Mouse (Mus musculus) neural tube, embryonic 13.5 days (tissue): ENCODE data around the gene Arhgap25. TPM values are rescaled to one million over a fixed set of nuclear protein-coding genes. Genes with fewer than 3 reads are reported as not detected.

Experiments
- ATAC-seq: fragments of 200-750 bp; cut with Nextera tagmentation; 2 replicates; pipeline ENCODE4 v1.8.0; 2017; ENCODE audit warnings: low read depth, mild to moderate bottlenecking, moderate TSS enrichment, moderate library complexity
- H3K27ac ChIP-seq: fragments of 300-500 bp; sonication (generic); replicated peaks from 2 replicates; pipeline ENCODE4 v1.5.1; 2015; ENCODE audit warnings: moderate library complexity, mild to moderate bottlenecking, inconsistent platforms
- H3K27me3 ChIP-seq: fragments of 300-500 bp; sonication (generic); 2 replicates; pipeline ENCODE4 v1.6.1; 2015; ENCODE audit warnings: mild to moderate bottlenecking, inconsistent platforms
- H3K36me3 ChIP-seq: fragments of 300-500 bp; sonication (generic); 2 replicates; pipeline ENCODE4 v1.6.1; 2015; ENCODE audit warnings: mild to moderate bottlenecking, inconsistent platforms
- H3K4me1 ChIP-seq: fragments of 300-500 bp; sonication (generic); replicated peaks from 2 replicates; pipeline ENCODE4 v1.6.1; 2015; ENCODE audit warnings: inconsistent platforms
- H3K4me2 ChIP-seq: fragments of 300-500 bp; sonication (generic); 2 replicates; pipeline ENCODE4 v1.6.1; 2015; ENCODE audit warnings: inconsistent platforms, mild to moderate bottlenecking, moderate library complexity
- H3K4me3 ChIP-seq: fragments of 300-500 bp; sonication (generic); 2 replicates; pipeline ENCODE4 v1.5.1; 2015; ENCODE audit warnings: mild to moderate bottlenecking, inconsistent platforms
- H3K9ac ChIP-seq: fragments of 300-500 bp; sonication (generic); 2 replicates; pipeline ENCODE4 v1.6.1; 2015; ENCODE audit warnings: moderate library complexity, mild to moderate bottlenecking, inconsistent platforms
- H3K9me3 ChIP-seq: fragments of 300-500 bp; sonication (generic); 2 replicates; pipeline ENCODE4 v1.6.1; 2016; ENCODE audit warnings: inconsistent platforms
- WGBS: fragments of 180-500 bp; shearing (Covaris S2); methylation state at CpG from one replicate; pipeline ENCODE4 v1.1.7; 2015; 5-methylcytosine and 5-hydroxymethylcytosine counted together
- polyA plus RNA-seq: library from polyadenylated mRNA; unstranded; fragments of >200 nt; fragmentation: Nextera tagmentation; extraction: Ambion mirVana; gene quantifications from 2 replicates; pipeline ENCODE4 v1.2.1, GENCODE M21; 2015

The Arhgap25 gene
- polyA plus RNA-seq, 1 experiment from 2014 or later = 4.9 TPM

DNA sequence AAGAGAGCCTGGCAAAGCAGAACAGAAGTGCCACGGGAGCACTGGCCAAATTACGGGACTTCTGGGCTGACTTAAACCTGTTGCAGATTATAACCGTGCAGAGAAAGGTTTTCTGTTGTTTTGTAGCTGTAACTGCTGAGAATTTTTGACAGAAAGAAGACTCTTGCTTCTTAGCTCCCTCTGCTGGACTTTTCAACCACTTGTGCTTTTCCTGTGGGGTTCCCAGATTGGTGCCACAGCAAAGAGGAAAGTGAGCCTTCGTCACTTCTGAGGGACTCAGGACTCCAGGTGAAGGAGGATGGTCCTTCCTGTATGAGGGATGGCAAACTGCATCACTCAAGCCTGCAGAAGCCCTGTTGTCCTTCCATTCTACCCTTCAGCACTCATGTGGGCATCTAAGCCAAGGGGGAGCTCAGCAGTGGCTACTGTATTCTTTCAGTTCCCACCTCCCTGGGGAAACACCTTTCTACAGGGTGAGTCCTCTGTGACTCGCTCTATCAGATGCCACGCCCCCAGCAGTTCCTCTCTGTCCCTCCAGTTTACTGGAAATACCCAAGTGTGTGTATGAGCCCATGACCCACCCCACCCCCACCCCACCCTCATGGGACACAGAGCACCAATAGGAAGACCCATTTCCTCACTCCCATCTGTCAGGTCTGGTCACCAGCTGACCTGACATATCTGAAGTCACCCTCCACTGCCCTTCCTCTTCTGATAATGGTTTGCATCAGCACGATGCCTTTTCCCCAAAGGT is 19.2 kb upstream of the Arhgap25 start:
- H3K36me3 ChIP-seq = no peaks in the 10 kb centered on the region
- no peaks in the 10 kb centered on the region for H3K4me1 ChIP-seq
- H3K9ac ChIP-seq = no peak overlapping the region
- ATAC-seq = no peak
- no peak overlapping the region for H3K4me2 ChIP-seq
- no peaks in the 10 kb centered on the region for H3K27me3 ChIP-seq
- no peak overlapping the region for H3K27ac ChIP-seq
- 59% methylated on average over 7 of the region's 7 CpGs for WGBS
- H3K4me3 ChIP-seq = no peak overlapping the region
- no peaks in the 10 kb centered on the region for H3K9me3 ChIP-seq

DNA sequence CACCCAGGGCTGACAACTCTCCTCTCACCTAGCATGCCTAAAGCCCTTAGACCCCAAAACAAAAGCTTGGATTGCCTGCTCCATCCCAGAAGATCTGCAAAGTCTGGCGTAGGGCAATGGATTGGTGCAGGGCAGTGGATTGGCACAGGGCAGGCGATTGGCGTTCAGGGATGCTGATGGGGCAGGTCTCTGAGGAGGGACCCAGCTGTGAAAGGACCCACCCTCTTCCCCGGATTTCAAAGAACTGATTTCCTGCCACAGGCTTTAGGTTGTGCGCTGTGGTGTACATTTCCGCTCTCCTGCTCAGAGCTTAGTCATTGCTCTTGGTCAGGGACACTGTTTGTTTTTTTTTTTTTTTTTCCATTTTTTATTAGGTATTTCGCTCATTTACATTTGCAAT is 14.8 kb upstream of the Arhgap25 start:
- ATAC-seq = no peak
- H3K9ac ChIP-seq = no peak overlapping the region
- no peaks in the 10 kb centered on the region for H3K27me3 ChIP-seq
- H3K4me2 ChIP-seq = no peak overlapping the region
- H3K4me3 ChIP-seq = no peak overlapping the region
- WGBS = 89% methylated on average over 7 of the region's 7 CpGs
- H3K9me3 ChIP-seq = peaks cover 13% of the 10 kb centered on the region
- no peak overlapping the region for H3K27ac ChIP-seq
- H3K36me3 ChIP-seq = no peaks in the 10 kb centered on the region
- H3K4me1 ChIP-seq = peaks cover 10% of the 10 kb centered on the region

DNA sequence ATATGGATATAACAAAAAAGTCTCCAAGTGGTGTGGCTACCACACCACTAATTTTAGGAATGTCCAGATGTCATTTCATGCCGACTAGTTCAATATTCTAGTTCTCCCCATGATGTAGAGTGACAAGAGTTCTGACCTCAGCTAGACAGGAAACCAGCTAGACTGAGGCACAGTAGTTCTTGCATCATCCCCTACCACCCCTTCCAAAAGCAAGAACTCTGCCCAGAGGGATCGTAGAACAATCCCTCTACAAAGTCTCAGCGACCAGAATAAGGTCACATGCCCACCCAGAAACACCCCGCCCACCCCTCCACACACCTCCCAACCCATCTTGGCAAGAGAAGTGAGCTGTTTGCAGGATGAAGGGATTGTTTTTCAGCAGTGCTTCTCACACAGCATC is 14.4 kb upstream of the Arhgap25 start:
- no peak for ATAC-seq
- Histone ChIP-seq H3K4me2 (no peak overlapping the region), H3K4me1 (peaks cover 10% of the 10 kb centered on the region), H3K9ac (no peak overlapping the region), H3K27ac (no peak overlapping the region), H3K27me3 (no peaks in the 10 kb centered on the region), H3K4me3 (no peak overlapping the region), H3K36me3 (no peaks in the 10 kb centered on the region), H3K9me3 (peaks cover 13% of the 10 kb centered on the region)
- WGBS = 84% methylated on average over 4 of the region's 4 CpGs

DNA sequence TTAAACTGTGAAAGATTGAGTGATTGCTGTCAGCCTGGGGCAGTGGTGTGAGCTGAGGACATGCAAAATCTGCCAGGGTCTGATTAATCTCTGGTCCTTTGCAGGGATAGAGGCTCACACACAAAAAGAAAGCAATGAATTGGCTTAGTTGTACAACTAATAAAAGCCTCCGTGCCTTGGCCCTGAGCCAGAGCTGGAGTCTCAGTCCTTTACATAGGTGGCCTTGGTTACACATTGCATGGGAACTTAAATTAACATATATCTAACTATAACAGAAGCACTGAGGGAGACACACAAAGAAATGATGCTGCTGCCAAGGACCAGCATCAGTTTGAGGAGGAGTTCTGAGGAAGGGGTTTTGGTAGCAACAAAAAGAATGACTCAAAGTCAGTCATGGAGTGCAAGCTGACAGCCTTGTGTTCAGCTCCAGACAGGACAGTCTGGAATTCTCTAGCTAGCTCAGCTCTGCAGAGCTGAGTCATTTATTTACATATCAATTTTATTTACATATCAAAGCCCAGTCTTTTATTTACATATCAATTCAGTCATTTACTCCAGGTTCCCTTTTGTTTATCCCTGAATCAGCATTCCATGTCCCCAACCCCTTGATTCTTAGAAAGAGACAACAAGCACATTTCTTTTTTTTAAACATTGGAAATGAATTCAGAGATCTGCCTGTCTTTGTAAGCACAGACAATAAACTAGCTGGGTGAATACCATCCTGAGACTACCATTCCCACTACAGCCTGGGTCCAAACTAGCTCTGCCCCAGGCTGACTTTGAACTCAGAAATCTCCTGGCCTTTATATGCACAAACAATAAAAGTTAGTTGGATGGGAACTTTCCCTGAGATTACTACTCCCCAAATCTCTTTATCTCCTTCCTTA is 12.5 kb upstream of the Arhgap25 start:
- 3% methylated on average over 1 of the region's 1 CpGs for WGBS
- ATAC-seq = peak; percentile 96
- Histone ChIP-seq H3K4me1 (peaks cover 10% of the 10 kb centered on the region), H3K9ac (no peak overlapping the region), H3K36me3 (no peaks in the 10 kb centered on the region), H3K4me3 (no peak overlapping the region), H3K27me3 (no peaks in the 10 kb centered on the region), H3K9me3 (peaks cover 13% of the 10 kb centered on the region), H3K4me2 (no peak overlapping the region), H3K27ac (no peak overlapping the region)

DNA sequence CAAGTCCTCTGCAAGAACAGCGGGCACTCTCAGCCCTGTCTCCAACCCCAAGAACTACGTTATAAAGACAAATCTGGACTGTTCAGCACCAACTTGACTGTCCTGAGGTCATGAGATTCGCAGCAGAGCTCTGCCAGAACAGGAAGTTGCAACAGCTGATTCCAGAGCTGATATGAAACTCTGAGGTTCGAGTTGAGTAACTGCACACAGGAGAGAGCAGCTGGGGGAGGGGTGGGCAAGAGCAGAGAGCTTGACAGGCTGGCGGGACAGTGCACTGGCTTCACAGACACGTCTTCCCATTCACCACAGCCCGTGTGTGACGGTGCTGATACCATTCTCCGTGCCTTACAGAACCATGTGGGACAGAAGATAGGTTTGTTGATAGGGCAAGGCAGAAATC is 9.0 kb upstream of the Arhgap25 start:
- peaks cover 13% of the 10 kb centered on the region for H3K9me3 ChIP-seq
- H3K4me1 ChIP-seq = peaks cover 19% of the 10 kb centered on the region
- H3K4me2 ChIP-seq = no peak overlapping the region
- no peaks in the 10 kb centered on the region for H3K36me3 ChIP-seq
- H3K4me3 ChIP-seq = no peak overlapping the region
- 79% methylated on average over 9 of the region's 9 CpGs for WGBS
- no peak for ATAC-seq
- H3K27me3 ChIP-seq = no peaks in the 10 kb centered on the region
- H3K27ac ChIP-seq = no peak overlapping the region
- H3K9ac ChIP-seq = no peak overlapping the region

DNA sequence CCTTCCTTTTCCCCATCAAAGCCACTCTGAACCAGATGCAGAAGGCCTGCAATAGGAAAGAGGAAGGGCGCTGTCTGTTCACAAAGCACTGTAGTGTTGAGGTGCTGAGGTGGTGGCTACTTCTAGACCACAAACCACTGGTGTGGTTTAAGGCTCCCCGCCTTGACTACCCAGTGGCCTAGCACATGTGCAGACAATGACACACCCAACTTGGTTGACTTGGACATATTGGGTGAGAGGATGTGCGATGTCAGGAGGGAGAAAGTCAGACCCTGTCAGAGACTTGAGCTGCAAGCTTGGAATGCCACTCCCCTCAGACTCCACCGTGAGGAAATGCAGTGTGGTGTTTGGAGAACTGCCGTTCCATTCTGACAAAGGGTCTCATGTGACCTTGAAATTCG is 8.1 kb upstream of the Arhgap25 start:
- ATAC-seq = no peak
- H3K9me3 ChIP-seq = peaks cover 7% of the 10 kb centered on the region

DNA sequence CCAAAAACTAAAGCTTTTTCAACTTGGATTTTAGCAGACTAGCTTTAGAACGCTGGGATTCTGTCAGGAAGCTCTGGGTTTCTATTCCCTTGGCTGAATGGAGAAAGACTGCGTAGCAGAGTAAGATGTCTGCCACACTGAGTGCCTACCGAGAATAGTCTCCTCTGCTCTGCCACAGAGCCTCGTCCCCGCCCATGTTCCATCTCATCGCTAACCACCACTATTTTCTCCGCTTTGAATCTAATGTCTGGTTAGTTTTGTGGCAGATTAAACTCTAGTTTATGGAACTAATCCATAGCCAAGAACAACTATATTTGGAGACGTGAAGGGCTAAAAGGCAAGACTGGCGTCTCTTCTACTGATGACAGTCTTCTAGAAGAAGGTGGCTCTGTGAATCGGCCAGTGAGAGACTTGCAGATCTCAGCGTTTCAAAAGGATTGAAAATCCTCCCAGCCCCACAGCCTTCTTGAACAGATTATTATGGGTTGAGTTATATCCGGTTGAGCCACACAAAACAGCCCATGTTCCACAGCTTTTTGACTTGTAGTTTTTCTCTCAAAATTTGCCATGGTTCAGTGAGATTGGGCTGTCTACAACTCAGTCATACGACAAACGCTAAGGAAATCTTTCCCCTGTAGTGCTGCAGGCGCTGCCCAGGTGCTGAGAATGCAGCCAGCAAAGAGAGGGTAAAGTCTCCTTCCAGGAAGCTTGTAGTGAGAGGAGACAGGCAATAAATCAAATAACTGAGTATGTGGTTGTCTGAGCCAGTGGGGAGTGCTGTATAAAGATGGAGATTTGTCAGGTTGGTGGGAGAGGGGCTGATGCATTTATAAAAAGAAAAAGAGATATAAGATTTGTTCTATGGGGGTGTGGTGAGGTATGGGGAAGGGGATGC is 5.6 kb upstream of the Arhgap25 start:
- Histone ChIP-seq H3K36me3 (no peaks in the 10 kb centered on the region), H3K27ac (no peak overlapping the region), H3K4me1 (peaks cover 9% of the 10 kb centered on the region), H3K27me3 (no peaks in the 10 kb centered on the region), H3K9me3 (no peaks in the 10 kb centered on the region), H3K4me3 (no peak overlapping the region), H3K9ac (no peak overlapping the region), H3K4me2 (no peak overlapping the region)
- 80% methylated on average over 15 of the region's 15 CpGs for WGBS
- ATAC-seq = no peak

More for the DNA sequence above, 8.1 kb upstream of the Arhgap25 start:
- Histone ChIP-seq H3K27me3 (no peaks in the 10 kb centered on the region), H3K4me3 (no peak overlapping the region), H3K4me1 (peaks cover 19% of the 10 kb centered on the region), H3K4me2 (no peak overlapping the region), H3K27ac (no peak overlapping the region), H3K36me3 (no peaks in the 10 kb centered on the region), H3K9ac (no peak overlapping the region)
- WGBS = 91% methylated on average over 6 of the region's 6 CpGs

DNA sequence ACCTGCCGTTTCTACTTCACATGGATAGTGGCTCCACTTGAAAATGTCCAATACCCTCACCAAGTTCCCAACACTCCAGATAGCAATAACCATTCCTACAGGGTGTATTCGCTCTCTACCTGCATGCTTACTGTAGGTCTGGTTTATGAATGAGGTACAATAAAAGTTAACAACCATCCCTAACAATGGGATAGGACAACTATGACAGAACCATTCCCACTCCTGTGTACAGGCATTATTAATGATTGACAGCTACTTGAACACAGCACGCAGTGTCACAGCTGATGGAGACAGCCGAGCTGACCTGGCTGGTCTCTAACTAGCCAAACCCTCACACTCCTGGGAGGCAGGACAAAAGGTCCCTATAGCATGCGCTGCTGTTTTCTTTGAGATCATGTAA is 4.6 kb upstream of the Arhgap25 start:
- Histone ChIP-seq H3K9me3 (no peaks in the 10 kb centered on the region), H3K4me2 (no peak overlapping the region), H3K27ac (no peak overlapping the region), H3K27me3 (no peaks in the 10 kb centered on the region), H3K36me3 (no peaks in the 10 kb centered on the region), H3K4me3 (no peak overlapping the region), H3K4me1 (peaks cover 13% of the 10 kb centered on the region), H3K9ac (no peak overlapping the region)
- 74% methylated on average over 5 of the region's 5 CpGs for WGBS
- ATAC-seq = no peak

DNA sequence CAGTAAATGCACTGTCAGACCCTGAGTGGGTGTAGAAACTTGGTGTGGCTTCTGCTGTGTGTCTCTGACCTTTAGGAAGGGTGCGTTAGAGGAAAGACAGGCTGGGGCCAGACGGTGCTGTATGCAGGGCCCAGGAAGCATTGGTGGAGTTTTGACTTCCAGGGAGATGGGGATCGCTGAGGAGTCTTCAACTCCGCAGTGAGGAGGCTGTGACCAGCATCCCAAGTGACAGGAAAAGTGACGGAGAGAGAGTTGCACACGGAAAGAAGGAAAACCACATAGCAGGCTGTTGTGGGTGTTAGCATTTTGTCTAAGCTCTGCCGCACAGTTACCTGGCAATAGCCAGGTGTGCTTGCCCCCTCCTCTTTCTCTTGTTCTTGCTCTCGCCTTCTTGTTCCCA is 3.2 kb upstream of the Arhgap25 start:
- Histone ChIP-seq H3K27me3 (no peaks in the 10 kb centered on the region), H3K9me3 (no peaks in the 10 kb centered on the region), H3K4me1 (peaks cover 13% of the 10 kb centered on the region), H3K4me2 (no peak overlapping the region), H3K36me3 (no peaks in the 10 kb centered on the region), H3K9ac (no peak overlapping the region), H3K4me3 (no peak overlapping the region), H3K27ac (no peak overlapping the region)
- ATAC-seq = no peak
- 66% methylated on average over 8 of the region's 8 CpGs for WGBS

DNA sequence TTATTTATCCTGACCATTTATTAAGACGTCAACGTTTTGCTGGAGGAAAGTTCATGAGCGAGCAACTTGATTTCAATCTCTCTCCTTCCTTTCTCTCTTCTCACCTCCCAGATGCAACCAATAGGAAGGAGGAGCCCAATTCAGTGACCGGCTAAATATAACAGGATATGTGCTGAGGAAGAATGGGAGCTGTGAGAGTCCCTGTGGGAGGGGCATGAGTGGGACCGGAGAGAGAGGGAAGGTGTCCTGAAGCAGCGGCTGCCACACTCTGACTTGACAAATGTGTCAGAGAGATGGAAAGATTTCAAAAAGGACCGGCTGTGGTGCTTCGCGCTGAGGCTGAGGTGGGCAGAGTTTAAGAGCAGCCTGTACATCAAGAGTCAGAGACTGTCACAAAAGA is 2.6 kb upstream of the Arhgap25 start:
- no peak overlapping the region for H3K4me3 ChIP-seq
- 69% methylated on average over 9 of the region's 9 CpGs for WGBS
- no peak overlapping the region for H3K4me2 ChIP-seq
- no peaks in the 10 kb centered on the region for H3K27me3 ChIP-seq
- H3K9me3 ChIP-seq = no peaks in the 10 kb centered on the region
- H3K9ac ChIP-seq = no peak overlapping the region
- peaks cover 13% of the 10 kb centered on the region for H3K4me1 ChIP-seq
- H3K27ac ChIP-seq = no peak overlapping the region
- H3K36me3 ChIP-seq = no peaks in the 10 kb centered on the region
- no peak for ATAC-seq

DNA sequence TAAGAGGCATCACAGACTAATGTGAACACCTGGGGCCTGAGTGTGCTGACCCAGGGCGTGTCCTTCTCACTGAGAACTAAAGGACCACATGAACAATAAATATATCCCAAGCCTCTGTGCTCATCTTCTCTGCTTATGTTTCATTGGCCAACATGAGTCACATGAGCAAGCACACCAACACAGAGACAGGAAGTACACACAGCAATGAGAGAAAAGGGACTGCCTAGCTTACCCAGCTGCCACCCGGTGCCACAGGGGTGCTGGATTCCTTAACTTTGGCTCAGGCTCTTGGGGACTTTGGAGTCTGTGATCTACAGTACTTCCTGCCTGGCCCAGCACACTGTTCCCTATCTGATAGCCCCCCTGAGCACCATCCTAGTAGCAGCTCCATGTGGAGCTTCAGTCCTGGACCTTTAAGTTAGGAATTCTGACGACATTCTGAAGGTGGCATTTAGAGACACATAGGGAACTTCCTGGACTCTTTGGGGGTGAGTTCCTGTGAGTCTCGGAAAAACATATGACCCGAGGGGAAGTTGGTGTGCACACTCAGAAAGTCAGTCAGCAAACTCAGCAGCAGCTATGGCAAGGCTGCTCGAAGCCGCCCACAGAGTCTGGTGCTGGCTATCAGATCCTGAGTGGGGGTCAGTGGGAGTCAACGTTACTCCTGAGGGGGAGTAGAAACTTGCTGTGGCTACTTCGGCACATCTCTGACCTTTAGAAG is 2.0 kb upstream of the Arhgap25 start:
- no peaks in the 10 kb centered on the region for H3K36me3 ChIP-seq

More for the DNA sequence above, 2.0 kb upstream of the Arhgap25 start:
- 82% methylated on average over 9 of the region's 9 CpGs for WGBS
- Histone ChIP-seq H3K9ac (no peak overlapping the region), H3K4me3 (no peak overlapping the region), H3K4me2 (no peak overlapping the region), H3K9me3 (no peaks in the 10 kb centered on the region), H3K27me3 (no peaks in the 10 kb centered on the region), H3K27ac (no peak overlapping the region), H3K4me1 (peaks cover 7% of the 10 kb centered on the region)
- ATAC-seq = no peak
